Mouse (Mus musculus): ENCODE measurements at regions not wholly inside any gene's neighbourhood (a gene's known extent, or its start where the extent isn't known, plus 50 kb on each side); places are given as distances from the start of the nearest gene placed in this dataset.
A peak's percentile ranks its signal among the peaks of the same experiment; 100 is the strongest.

DNA sequence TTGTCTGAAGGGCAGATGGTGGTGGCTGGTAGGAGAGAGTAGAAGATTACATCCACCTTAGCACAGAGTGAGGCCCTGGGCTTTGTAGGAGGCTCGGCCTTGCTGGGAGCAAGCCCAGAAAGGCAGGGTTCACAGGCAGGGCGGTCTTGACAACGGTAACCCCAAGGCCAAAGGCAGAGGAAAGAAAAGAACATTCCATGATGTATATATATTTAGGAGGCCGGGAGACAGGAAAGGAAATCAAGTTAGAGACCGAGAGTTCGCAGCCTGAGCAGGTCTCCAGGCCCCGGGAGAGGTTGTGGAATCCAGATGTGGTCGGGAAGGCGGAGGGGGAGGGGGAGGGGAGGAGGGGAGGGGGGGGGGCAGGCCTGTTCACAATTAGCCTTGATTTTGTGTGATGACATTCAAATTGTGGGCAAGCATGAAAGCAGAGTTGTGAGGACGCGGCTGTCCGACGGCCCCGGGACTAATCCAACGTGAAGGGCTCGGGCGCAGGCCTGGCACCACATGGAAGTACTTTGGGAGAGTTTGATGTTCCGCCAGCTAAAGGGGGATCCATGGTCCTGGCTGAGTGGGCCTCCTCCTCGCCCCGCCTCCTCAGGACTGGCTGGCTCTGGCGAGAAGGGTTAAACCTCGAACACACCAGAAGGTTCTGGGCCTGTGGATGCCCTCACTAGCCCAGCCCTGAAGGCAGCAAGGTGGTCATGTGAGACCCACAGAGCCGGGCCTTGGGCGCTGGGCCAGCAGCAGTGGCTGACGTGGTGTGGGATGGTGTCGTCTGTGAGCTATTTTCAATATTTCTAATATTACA is 131.8 kb upstream of the Gm26897 start:
- DNase-seq, result peak; percentile 32

- no peak for DNase-seq
Observed at GRCm38 (mm10) chr5:111613687-111614086, 120.0 kb upstream of the Gm26897 start.

DNA sequence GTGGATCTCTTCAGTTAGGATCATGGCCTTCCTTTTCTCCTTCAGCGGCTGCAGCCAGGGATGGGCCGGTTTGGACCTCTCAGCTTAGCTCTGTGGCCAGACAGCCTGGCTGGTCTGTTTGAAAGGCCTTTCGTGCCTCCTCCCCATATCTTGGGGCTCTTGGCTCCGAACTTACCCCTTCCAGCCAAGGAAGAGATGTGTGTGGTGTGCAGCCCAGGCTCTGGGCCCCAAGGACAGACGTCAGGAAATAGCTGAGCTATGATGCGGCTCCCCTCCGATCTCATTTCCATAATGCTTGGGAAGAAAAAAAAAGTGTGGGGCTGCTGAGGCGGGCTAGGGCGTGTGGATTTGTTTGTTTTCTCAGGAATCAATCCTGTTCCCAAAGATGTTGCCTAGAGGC is 113.8 kb upstream of the Gm26897 start:
- no peak for DNase-seq

GRCm38 (mm10) chr5:111620626-111621025 is 113.1 kb upstream of the Gm26897 start:
- no peak for DNase-seq

- DNase-seq, result no peak
Observed at GRCm38 (mm10) chr5:111622481-111622880, 111.2 kb upstream of the Gm26897 start.

GRCm38 (mm10) chr5:111626273-111626798 is 107.4 kb upstream of the Gm26897 start:
- DNase-seq, result no peak

GRCm38 (mm10) chr5:111630313-111630844 is 103.3 kb upstream of the Gm26897 start:
- DNase-seq, result no peak

- peak; percentile 69 for DNase-seq
Observed at GRCm38 (mm10) chr5:111631572-111632161, 102.1 kb upstream of the Gm26897 start.

DNA sequence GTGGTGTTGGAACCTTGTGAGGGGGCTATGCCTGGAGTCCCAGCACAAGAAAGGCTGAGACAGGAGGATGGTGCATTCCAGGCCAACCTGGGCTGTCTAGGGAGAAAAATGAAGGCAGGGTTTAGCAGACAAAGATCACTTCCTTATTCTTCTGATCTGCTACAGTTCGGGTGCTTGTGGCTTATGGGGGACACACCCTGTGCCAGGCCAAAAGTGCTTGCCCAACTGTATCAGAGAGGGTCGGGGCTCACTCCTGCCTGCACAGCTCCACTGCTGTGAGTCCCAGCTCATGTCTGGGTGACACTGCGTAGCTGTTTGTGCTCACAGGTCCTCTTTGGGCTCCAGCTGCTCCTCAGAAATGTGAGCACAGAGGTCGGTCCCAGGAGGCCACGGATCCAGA is 98.6 kb upstream of the Gm26897 start:
- no peak for DNase-seq

DNA sequence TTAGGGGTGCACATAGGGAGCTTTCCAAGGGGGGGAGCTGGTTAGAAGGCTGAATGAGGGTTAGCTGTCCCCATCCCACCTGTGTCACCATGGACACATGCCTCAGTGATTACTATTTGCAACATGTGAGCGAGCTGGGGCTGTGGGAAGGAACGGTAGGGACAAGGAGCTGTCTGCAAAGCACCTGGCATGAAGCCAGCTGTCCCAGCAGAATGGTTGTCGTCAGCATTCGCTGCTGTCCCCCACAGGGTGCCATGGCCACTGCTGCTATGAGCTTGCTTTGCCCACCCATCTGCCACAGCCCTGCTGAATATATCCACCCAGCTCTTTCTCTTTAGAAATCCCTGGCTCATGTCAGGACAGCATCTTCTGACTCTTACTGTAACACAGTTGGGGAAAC is 96.8 kb upstream of the Gm26897 start:
- peak; percentile 45 for DNase-seq

- DNase-seq, result no peak
Observed at GRCm38 (mm10) chr5:111638306-111638705, 95.4 kb upstream of the Gm26897 start.

- DNase-seq, result peak; percentile 29
Observed at GRCm38 (mm10) chr5:111639476-111640287, 94.0 kb upstream of the Gm26897 start.

GRCm38 (mm10) chr5:111640976-111641375 is 92.7 kb upstream of the Gm26897 start:
- DNase-seq, result no peak

GRCm38 (mm10) chr5:111641685-111642084 is 92.0 kb upstream of the Gm26897 start:
- no peak for DNase-seq

- DNase-seq, result no peak
Observed at GRCm38 (mm10) chr5:111644142-111644541, 89.6 kb upstream of the Gm26897 start.

GRCm38 (mm10) chr5:111644788-111645187 is 88.9 kb upstream of the Gm26897 start:
- no peak for DNase-seq

DNA sequence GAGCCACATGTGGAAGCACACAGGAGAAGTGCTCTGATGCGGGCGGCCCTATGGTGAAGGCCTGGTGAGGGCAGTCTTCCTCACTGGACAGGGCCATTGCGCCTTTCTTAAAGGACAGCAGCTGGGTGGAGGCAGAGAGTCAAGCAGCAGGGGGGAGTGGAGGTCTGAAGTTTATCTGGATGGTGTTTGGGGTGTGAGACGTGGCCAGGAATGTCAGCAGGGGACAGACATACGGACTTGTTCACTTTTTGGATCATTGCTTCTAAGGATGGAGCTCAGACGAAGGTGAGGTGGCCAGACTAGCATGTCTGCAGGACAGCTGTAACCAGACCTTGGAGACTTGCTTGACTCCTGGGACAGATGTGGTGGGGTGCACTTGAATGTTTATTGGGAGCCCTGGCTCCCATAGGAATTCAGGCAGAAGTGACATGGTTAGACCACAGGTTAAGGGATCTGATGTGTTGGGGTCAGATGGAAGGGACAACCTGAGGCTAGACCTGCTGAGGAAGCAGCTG is 86.0 kb upstream of the Gm26897 start:
- no peak for DNase-seq

- DNase-seq, result no peak
Observed at GRCm38 (mm10) chr5:111648481-111648880, 85.2 kb upstream of the Gm26897 start.

DNA sequence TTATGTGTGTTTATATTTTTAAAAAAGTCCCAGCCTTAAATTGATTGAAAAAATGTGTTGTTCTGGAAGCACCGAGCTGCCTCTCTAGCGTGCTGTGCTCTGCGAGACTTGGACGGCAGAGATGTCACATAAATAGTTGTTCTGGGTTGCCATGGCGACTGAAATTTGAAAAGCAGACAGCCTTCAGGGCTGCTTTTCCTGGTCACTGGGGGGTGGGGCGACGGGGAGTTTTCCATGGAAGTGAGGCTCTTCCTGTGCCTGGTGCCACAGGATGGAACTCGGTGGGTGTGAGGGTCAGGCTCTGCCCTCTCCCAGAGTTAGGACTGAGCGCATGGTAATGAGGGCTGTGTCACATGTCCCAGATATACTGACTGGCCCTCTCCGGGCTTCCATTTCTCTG is 84.7 kb upstream of the Gm26897 start:
- DNase-seq, result peak; percentile 79

DNA sequence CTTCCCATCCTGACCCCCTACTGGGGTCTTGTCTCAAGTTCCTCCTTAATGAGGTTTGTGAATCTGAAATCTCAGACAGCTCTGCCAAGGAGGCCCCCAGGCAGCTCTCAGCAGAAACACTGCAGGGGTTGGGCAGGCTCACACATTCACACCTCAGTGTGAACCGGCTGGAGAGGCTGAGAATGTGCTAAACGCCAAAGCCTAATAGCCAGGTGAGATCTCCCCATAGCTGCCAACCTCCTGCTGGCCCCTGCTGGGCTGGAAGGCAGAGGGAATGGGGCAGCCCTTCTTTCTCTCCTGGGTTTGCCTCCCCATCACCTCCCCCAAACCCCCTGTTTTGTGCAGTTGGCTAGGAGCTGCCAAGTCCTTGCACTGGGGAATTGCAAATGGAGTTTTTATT is 81.3 kb upstream of the Gm26897 start:
- DNase-seq, result no peak

DNA sequence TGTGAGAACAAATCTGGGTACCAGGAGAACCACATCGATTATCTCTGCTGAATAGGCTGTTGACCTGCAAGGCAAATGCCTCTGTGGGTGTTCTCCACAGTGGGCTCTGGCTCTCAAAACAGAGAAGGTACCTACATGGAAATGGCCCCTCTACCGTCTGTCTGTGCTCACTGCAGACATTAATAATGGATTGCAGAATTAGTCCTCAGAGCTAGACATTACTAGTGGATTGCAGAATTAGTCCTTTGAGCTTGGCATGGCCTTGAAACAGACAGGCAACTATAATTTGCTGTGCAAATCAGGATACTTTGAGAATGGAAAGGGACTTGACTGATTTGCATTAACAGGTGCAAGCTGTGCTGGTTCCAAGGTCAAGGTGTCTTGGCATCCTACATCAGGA is 77.3 kb upstream of the Gm26897 start:
- DNase-seq, result no peak

DNA sequence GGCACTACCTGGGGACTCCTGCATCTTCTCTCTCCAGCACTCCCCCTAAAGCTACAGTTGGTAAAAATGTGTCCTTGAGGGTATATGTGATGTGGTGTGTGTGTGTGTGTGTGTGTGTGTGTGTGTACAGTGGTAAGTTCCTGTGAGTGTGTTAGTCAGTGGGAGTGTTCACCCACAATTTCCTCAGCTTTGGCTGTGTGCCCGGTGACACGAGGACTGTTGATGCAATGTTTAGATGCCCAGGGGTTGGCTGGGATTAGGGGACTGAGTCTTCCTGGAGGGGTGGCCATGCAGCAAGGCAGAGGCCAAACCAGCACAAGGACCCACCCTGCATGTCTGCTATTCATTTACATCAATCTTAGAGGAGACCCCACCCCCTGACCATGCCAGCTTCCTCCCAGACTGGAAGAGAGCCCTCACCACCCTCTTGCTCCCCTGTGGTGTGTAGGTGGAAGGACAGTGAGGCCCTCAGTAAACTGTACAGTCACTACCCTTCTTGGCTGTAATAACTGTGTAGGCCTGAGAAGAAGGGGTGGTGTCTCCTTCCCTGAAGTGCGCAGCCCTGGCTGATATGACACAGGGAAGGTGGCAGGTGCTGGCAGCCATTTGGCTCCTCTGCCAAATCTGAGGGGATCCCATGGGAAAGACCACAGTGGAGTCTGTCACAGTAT is 75.8 kb upstream of the Gm26897 start:
- DNase-seq, result no peak
